Comparison of ENCODE assay signal across 10 mouse cellular contexts in genomic region chr11:34738945-34739344, GRCm38 (mm10). TPM values are rescaled to one million over a fixed set of nuclear protein-coding genes. Genes with fewer than 3 reads are reported as not detected.
A peak's percentile ranks its signal among the peaks of the same experiment; 100 is the strongest.
DNase-seq lines count a peak whose midpoint lies in the region; ATAC-seq and TF ChIP-seq lines count a peak whose summit lies in the region.
"Had no signal": no experiment of that assay in that cellular context is flagged by ENCODE, and none has a peak within 500 bp of the region (broad histone marks: within the 10 kb centered on the region; RNA-seq: fewer than 3 reads in every experiment).

No protein-coding gene starts in this region.

- peak overlapping the region; percentile 31; the same call in 1 of the 2 replicates for H3K27ac ChIP-seq in forebrain, embryonic 16.5 days (ENCODE audit: low read length)
- no peak overlapping the region for H3K27ac ChIP-seq in gastrocnemius, adult 2 months
- H3K27ac ChIP-seq: kidney, postnatal 0 days had no signal

- no peak overlapping the region for H3K4me3 ChIP-seq in forebrain, embryonic 16.5 days (replicated peaks; ENCODE audit: low read length)
- no peak overlapping the region for H3K4me3 ChIP-seq in gastrocnemius, adult 2 months

- H3K4me2 ChIP-seq in forebrain, embryonic 16.5 days (ENCODE audit: low read length) = no peak overlapping the region

- H3K27me3 ChIP-seq in forebrain, embryonic 16.5 days (replicated peaks; ENCODE audit: control insufficient read depth, insufficient read depth, low read length) = no peaks in the 10 kb centered on the region

- H3K9me3 ChIP-seq in forebrain, embryonic 16.5 days (ENCODE audit: control insufficient read depth, low read length) = no peaks in the 10 kb centered on the region

- intact Hi-C loops in gastrocnemius, adult 2 months (cut with DNase I) = no loop called here

- 4% methylated on average over 1 of the region's 1 CpGs for WGBS in forebrain, embryonic 16.5 days

- peak; percentile 3 for DNase-seq in cerebellum, adult 9-10 months
- DNase-seq in cerebellum, postnatal 36 days = no peak
- DNase-seq in right cerebral cortex, adult 18-20 months = peak; percentile 33
- DNase-seq in right cerebral cortex, postnatal 14 days = no peak
- no peak for DNase-seq in adrenal gland, postnatal 25 days
- DNase-seq in gastrocnemius, adult 2 months = no peak
- no peak for DNase-seq in heart, adult 8-10 months (ENCODE audit: low spot score)
- DNase-seq: lung, postnatal 36 days had no signal

- ATAC-seq in forebrain, embryonic 16.5 days = peak; percentile 84

- TF ChIP-seq CTCF in gastrocnemius, adult 2 months (IDR thresholded peaks at IDR 0.05) = no peak

- H3K4me1 ChIP-seq in forebrain, embryonic 16.5 days (replicated peaks; ENCODE audit: control insufficient read depth, insufficient read depth, low read length) = no peaks in the 10 kb centered on the region

- H3K9ac ChIP-seq in forebrain, embryonic 16.5 days (replicated peaks; ENCODE audit: low read depth, low read length) = no peak overlapping the region

- no peaks in the 10 kb centered on the region for H3K36me3 ChIP-seq in forebrain, embryonic 16.5 days (ENCODE audit: control insufficient read depth, insufficient read depth)

RNA-seq across cellular contexts. Expression of gene Dock2, which starts 44.7 kb away (rescaled TPM):
- polyA plus RNA-seq in forebrain, embryonic 16.5 days (2015; fragmentation: Nextera tagmentation; extraction: Ambion mirVana) = 0.48 and 0.72 TPM in 2 replicates
- total RNA-seq in adrenal gland, postnatal 25 days (2021) = 1.2 and 2.2 TPM in 2 replicates
- total RNA-seq in gastrocnemius, adult 2 months (2021) = 1 to 10 TPM in 1 of 2 experiments, under 1 TPM in 1; 0.71 to 1.1 TPM
- total RNA-seq in heart, adult 8-10 months (2022) = 1 to 10 TPM; 1.3 to 5.2 (median 1.8) TPM

Comparison
In these comparisons a context has a peak if more than half of its experiments do, and no peak if none do; other contexts are left out.
1. DNase-seq: peak in cerebellum, adult 9-10 months (single experiment) and right cerebral cortex, adult 18-20 months (single experiment); none in cerebellum, postnatal 36 days (0 of 2), right cerebral cortex, postnatal 14 days (single experiment), adrenal gland, postnatal 25 days (single experiment), gastrocnemius, adult 2 months (single experiment) and heart, adult 8-10 months (single experiment).